Mouse (Mus musculus): ENCODE data around the gene Sema3d. TPM values are rescaled to one million over a fixed set of nuclear protein-coding genes. Genes with fewer than 3 reads are reported as not detected.
A peak's percentile ranks its signal among the peaks of the same experiment; 100 is the strongest.

Gene Sema3d
- 8.5 and 9.8 TPM in 2 replicates for polyA plus RNA-seq (2015; fragmentation: Nextera tagmentation; extraction: Ambion mirVana)

DNA sequence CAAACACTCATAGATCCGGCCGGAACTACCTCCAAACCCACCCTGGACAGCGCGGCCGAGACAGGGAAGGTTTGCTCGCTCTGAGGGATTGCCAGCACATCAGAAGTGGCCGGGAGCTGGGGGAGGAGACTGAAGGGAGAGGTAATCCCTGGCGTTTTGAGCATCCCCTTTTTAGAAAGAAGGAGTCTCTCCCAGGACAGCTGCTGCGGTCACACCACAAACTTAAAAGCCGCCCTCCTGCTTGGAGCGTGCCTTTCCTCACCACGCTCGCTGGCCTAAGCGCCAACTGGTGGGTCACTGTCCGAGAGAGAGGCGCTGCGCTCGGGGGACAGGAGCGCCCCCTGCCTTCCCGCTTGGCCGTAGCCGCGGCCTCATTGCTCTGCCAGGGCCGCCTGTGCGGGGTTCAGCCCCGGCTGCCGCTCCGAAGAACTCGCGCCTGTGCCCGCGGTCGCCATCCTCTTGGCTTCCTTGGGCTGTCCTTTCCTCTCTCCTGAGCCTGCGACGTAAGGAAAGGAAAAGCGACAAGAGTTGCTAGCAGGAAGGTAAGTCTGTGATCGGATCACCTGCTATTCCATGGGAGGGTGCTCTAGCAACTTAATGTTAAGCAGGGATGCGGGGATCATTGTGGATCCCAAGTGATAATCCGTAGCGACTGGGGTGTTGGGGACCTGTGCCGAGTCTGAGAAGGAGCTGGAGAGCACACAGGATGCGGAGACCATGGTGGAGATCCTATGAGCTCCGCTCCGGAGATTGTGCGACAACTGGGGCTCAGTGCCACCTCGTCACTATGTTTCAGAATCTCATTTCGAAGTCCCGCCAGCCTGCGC lies at the start of gene Sema3d:
Gene Sema3d (plus strand): TSS at position 253 of the 827 bp plus-strand sequence.
- Histone ChIP-seq H3K4me1 (ENCODE audit: control insufficient read depth, insufficient read depth, low read length) (peaks cover 6% of the 10 kb centered on the region; the same call in 1 of the 2 replicates), H3K9me3 (replicated peaks; ENCODE audit: control insufficient read depth, low read length) (no peaks in the 10 kb centered on the region; the same call in 1 of the 2 replicates), H3K4me2 (ENCODE audit: low read depth, low read length) (peak within 1 kb of the TSS; percentile 96), H3K27ac (ENCODE audit: low read length) (peak within 1 kb of the TSS; percentile 42; the same call in 1 of the 2 replicates), H3K27me3 (ENCODE audit: control insufficient read depth, insufficient read depth, low read length) (no peaks in the 10 kb centered on the region), H3K9ac (ENCODE audit: low read length) (peak within 1 kb of the TSS; percentile 79), H3K36me3 (ENCODE audit: control insufficient read depth, insufficient read depth) (no peaks in the 10 kb centered on the region), H3K4me3 (ENCODE audit: low read length) (peak within 1 kb of the TSS; percentile 77)
- under 1% methylated on average over 48 of the region's 49 CpGs for WGBS
- peak; percentile 96 for ATAC-seq (replicated peaks; ENCODE audit: extremely low read depth, insufficient read depth, low FRiP score)

DNA sequence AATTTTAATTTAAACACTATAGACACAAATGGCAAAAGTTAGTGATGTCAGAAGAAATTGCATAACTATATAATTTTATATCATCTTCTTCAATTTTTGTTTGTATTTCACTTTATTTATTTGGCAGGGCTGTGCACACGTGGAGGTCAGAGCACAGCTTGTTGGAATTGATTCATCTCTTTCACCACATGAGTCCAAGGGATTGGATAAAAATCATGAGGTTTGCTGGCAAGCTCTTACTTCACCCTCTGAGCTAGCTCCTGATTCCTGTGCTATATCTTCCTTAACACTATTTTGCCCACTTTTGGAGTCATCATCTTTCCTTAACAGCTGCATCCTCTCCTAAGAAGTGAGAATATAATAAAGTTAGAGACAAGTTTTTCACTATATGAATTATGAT lies 5.9 kb upstream of the Sema3d start:
- Histone ChIP-seq H3K4me2 (ENCODE audit: low read depth, low read length) (no peak overlapping the region), H3K4me1 (ENCODE audit: control insufficient read depth, insufficient read depth, low read length) (no peaks in the 10 kb centered on the region), H3K4me3 (ENCODE audit: low read length) (no peak overlapping the region), H3K9me3 (replicated peaks; ENCODE audit: control insufficient read depth, low read length) (no peaks in the 10 kb centered on the region; the same call in 1 of the 2 replicates), H3K27ac (ENCODE audit: low read length) (no peak overlapping the region), H3K36me3 (ENCODE audit: control insufficient read depth, insufficient read depth) (no peaks in the 10 kb centered on the region), H3K9ac (ENCODE audit: low read length) (no peak overlapping the region), H3K27me3 (ENCODE audit: control insufficient read depth, insufficient read depth, low read length) (no peaks in the 10 kb centered on the region)
- no peak for ATAC-seq (replicated peaks; ENCODE audit: extremely low read depth, insufficient read depth, low FRiP score)
- 73% methylated on average over 1 of the region's 1 CpGs for WGBS

DNA sequence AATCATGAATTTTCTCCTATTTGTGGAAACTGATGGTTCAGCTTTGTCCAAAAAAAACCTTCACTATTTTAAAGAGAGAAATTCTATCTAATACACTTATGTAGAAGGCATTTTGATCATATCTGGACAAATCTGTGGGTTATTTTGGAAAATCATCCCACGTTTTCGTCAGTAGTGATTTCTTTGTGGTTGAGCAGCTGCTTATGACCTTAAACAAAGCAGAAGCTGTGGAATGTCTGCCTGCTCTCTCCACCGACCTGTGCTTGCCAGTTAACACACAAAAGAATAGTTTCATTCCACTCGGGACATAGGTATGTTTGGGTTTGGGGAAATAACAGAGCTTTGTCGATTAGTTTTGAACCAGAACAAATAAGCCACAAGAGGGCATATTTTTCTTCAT lies 4.3 kb upstream of the Sema3d start:
- no peak overlapping the region for H3K4me3 ChIP-seq (ENCODE audit: low read length)
- H3K36me3 ChIP-seq (ENCODE audit: control insufficient read depth, insufficient read depth) = no peaks in the 10 kb centered on the region
- no peak overlapping the region for H3K9ac ChIP-seq (ENCODE audit: low read length)
- H3K27me3 ChIP-seq (ENCODE audit: control insufficient read depth, insufficient read depth, low read length) = no peaks in the 10 kb centered on the region
- WGBS = 36% methylated on average over 5 of the region's 5 CpGs
- H3K4me2 ChIP-seq (ENCODE audit: low read depth, low read length) = no peak overlapping the region
- H3K4me1 ChIP-seq (ENCODE audit: control insufficient read depth, insufficient read depth, low read length) = 0 out of 2 replicates have a peak, but pooled peaks cover 3% of the 10 kb centered on the region
- no peak for ATAC-seq (replicated peaks; ENCODE audit: extremely low read depth, insufficient read depth, low FRiP score)
- H3K27ac ChIP-seq (ENCODE audit: low read length) = no peak overlapping the region
- H3K9me3 ChIP-seq (replicated peaks; ENCODE audit: control insufficient read depth, low read length) = no peaks in the 10 kb centered on the region; the same call in 1 of the 2 replicates

DNA sequence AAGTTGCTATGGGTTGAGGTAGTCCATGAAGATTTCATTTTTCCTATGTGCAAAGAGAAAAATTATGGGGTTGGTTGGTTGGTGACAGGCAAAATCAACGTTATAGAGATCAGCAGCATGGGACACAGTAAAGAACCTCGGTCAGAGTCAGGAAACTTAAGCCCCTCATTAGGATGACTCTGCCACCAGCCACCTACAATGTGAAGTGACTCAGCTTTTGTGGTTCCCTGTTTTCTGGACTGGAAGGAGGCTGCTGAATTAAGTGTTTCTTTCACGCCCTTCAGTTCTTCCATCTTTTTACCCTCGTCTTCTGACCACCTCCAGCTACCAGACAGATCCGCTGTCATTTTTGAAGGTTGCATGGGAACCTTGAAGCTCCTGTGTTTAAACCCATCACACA lies 1.2 kb upstream of the Sema3d start:
- 86% methylated on average over 5 of the region's 5 CpGs for WGBS
- Histone ChIP-seq H3K9me3 (replicated peaks; ENCODE audit: control insufficient read depth, low read length) (no peaks in the 10 kb centered on the region; the same call in 1 of the 2 replicates), H3K4me1 (ENCODE audit: control insufficient read depth, insufficient read depth, low read length) (peaks cover 6% of the 10 kb centered on the region; the same call in 1 of the 2 replicates), H3K27me3 (ENCODE audit: control insufficient read depth, insufficient read depth, low read length) (no peaks in the 10 kb centered on the region), H3K4me3 (ENCODE audit: low read length) (no peak overlapping the region), H3K4me2 (ENCODE audit: low read depth, low read length) (no peak overlapping the region), H3K36me3 (ENCODE audit: control insufficient read depth, insufficient read depth) (no peaks in the 10 kb centered on the region), H3K9ac (ENCODE audit: low read length) (no peak overlapping the region), H3K27ac (ENCODE audit: low read length) (no peak overlapping the region)
- no peak for ATAC-seq (replicated peaks; ENCODE audit: extremely low read depth, insufficient read depth, low FRiP score)

DNA sequence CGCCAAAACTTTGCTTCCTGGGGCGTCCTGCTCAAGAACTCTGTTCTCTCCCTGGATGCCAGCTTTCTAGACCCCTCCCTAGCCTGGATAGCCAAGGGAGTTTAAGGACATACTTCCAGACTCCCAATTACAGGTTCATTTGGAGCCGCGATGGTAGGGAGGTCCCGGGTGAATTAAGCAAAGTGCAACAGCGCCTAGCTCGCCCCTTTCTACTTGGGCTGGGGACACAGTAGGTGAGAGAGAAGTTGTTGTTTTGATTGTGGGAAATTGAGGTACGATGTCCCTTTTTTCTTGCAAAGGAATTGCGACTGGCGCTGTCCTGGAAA lies 738 bp downstream of the Sema3d start:
- Histone ChIP-seq H3K9me3 (replicated peaks; ENCODE audit: control insufficient read depth, low read length) (no peaks in the 10 kb centered on the region; the same call in 1 of the 2 replicates), H3K27ac (ENCODE audit: low read length) (peak overlapping the region; percentile 42; the same call in 1 of the 2 replicates), H3K27me3 (ENCODE audit: control insufficient read depth, insufficient read depth, low read length) (no peaks in the 10 kb centered on the region), H3K4me3 (ENCODE audit: low read length) (peak overlapping the region; percentile 77), H3K9ac (ENCODE audit: low read length) (peak overlapping the region; percentile 79), H3K4me1 (ENCODE audit: control insufficient read depth, insufficient read depth, low read length) (peaks cover 6% of the 10 kb centered on the region; the same call in 1 of the 2 replicates), H3K4me2 (ENCODE audit: low read depth, low read length) (peak overlapping the region; percentile 96), H3K36me3 (ENCODE audit: control insufficient read depth, insufficient read depth) (no peaks in the 10 kb centered on the region)
- 2% methylated on average over 10 of the region's 10 CpGs for WGBS
- 0 out of 2 replicates have a peak, but pooled peaks have one; percentile 20 for ATAC-seq (replicated peaks; ENCODE audit: extremely low read depth, insufficient read depth, low FRiP score)

GRCm38 (mm10) chr5:12392667-12393066 lies 9.5 kb downstream of the Sema3d start:
- WGBS = 80% methylated on average over 5 of the region's 5 CpGs
- Histone ChIP-seq H3K4me3 (ENCODE audit: low read length) (no peak overlapping the region), H3K4me2 (ENCODE audit: low read depth, low read length) (no peak overlapping the region), H3K27ac (ENCODE audit: low read length) (no peak overlapping the region), H3K4me1 (ENCODE audit: control insufficient read depth, insufficient read depth, low read length) (no peaks in the 10 kb centered on the region), H3K36me3 (ENCODE audit: control insufficient read depth, insufficient read depth) (no peaks in the 10 kb centered on the region), H3K27me3 (ENCODE audit: control insufficient read depth, insufficient read depth, low read length) (no peaks in the 10 kb centered on the region), H3K9ac (ENCODE audit: low read length) (no peak overlapping the region), H3K9me3 (replicated peaks; ENCODE audit: control insufficient read depth, low read length) (no peaks in the 10 kb centered on the region)
- no peak for ATAC-seq (replicated peaks; ENCODE audit: extremely low read depth, insufficient read depth, low FRiP score)

GRCm38 (mm10) chr5:12399271-12399670 lies 16.1 kb downstream of the Sema3d start:
- Histone ChIP-seq H3K4me1 (ENCODE audit: control insufficient read depth, insufficient read depth, low read length) (no peaks in the 10 kb centered on the region), H3K4me2 (ENCODE audit: low read depth, low read length) (no peak overlapping the region), H3K27ac (ENCODE audit: low read length) (no peak overlapping the region), H3K9ac (ENCODE audit: low read length) (no peak overlapping the region), H3K4me3 (ENCODE audit: low read length) (no peak overlapping the region), H3K9me3 (replicated peaks; ENCODE audit: control insufficient read depth, low read length) (no peaks in the 10 kb centered on the region), H3K27me3 (ENCODE audit: control insufficient read depth, insufficient read depth, low read length) (no peaks in the 10 kb centered on the region), H3K36me3 (ENCODE audit: control insufficient read depth, insufficient read depth) (no peaks in the 10 kb centered on the region)
- ATAC-seq (replicated peaks; ENCODE audit: extremely low read depth, insufficient read depth, low FRiP score) = no peak
- WGBS = 56% methylated on average over 2 of the region's 2 CpGs

- H3K9me3 ChIP-seq (replicated peaks; ENCODE audit: control insufficient read depth, low read length) = no peaks in the 10 kb centered on the region
- no peak for ATAC-seq (replicated peaks; ENCODE audit: extremely low read depth, insufficient read depth, low FRiP score)
Observed at GRCm38 (mm10) chr5:12404229-12404628, 21.0 kb downstream of the Sema3d start.

DNA sequence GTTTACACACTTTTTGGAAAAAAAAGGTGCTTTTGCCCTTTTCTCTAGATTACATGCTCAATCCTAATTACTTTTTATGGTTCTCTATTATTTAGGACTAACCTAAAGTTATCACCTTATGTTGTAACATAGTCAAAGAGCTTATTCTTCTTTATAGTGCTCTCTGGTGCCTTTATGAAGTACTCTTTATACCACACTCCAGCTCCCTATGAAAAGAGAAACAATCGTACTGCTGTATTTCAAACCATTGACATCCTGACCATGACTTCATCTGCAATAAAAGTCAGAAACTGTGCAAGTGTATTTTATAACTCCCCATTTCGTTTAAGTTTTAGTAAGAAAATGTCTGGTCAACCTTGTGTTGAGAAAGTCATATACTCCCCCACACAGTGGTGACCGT lies 29.4 kb downstream of the Sema3d start:
- no peak overlapping the region for H3K27ac ChIP-seq (ENCODE audit: low read length)
- no peaks in the 10 kb centered on the region for H3K9me3 ChIP-seq (replicated peaks; ENCODE audit: control insufficient read depth, low read length)
- no peaks in the 10 kb centered on the region for H3K36me3 ChIP-seq (ENCODE audit: control insufficient read depth, insufficient read depth)
- no peaks in the 10 kb centered on the region for H3K4me1 ChIP-seq (ENCODE audit: control insufficient read depth, insufficient read depth, low read length)
- H3K27me3 ChIP-seq (ENCODE audit: control insufficient read depth, insufficient read depth, low read length) = no peaks in the 10 kb centered on the region
- H3K4me3 ChIP-seq (ENCODE audit: low read length) = no peak overlapping the region
- WGBS = 70% methylated on average over 3 of the region's 3 CpGs
- ATAC-seq (replicated peaks; ENCODE audit: extremely low read depth, insufficient read depth, low FRiP score) = no peak
- no peak overlapping the region for H3K4me2 ChIP-seq (ENCODE audit: low read depth, low read length)
- H3K9ac ChIP-seq (ENCODE audit: low read length) = no peak overlapping the region

More at GRCm38 (mm10) chr5:12404229-12404628, 21.0 kb downstream of the Sema3d start:
- Histone ChIP-seq H3K4me2 (ENCODE audit: low read depth, low read length) (no peak overlapping the region), H3K9ac (ENCODE audit: low read length) (no peak overlapping the region), H3K27ac (ENCODE audit: low read length) (no peak overlapping the region), H3K36me3 (ENCODE audit: control insufficient read depth, insufficient read depth) (no peaks in the 10 kb centered on the region), H3K4me3 (ENCODE audit: low read length) (no peak overlapping the region), H3K4me1 (ENCODE audit: control insufficient read depth, insufficient read depth, low read length) (no peaks in the 10 kb centered on the region), H3K27me3 (ENCODE audit: control insufficient read depth, insufficient read depth, low read length) (no peaks in the 10 kb centered on the region)
